Mouse (Mus musculus) heart, postnatal 0 days (tissue): Measurements from ENCODE around the gene Ttc39b. TPM values are rescaled to one million over a fixed set of nuclear protein-coding genes. Genes with fewer than 3 reads are reported as not detected.

Source experiments
- ATAC-seq: fragments of 200-750 bp; cut with Nextera tagmentation; 2 replicates; pipeline ENCODE4 v1.8.0; 2017; ENCODE audit warnings: low read depth, moderate number of reproducible peaks, moderate library complexity; ENCODE audit not compliant: insufficient read depth
- DNase-seq: peaks from one replicate; pipeline ENCODE4 v3.0.0-alpha.2; 2016; ENCODE audit warnings: low spot score
- H3K27ac ChIP-seq: fragments of 300-500 bp; sonication (generic); 2 replicates; pipeline ENCODE4 v1.5.1; 2014; ENCODE audit warnings: low read depth, mild to moderate bottlenecking
- H3K27me3 ChIP-seq: fragments of 300-500 bp; sonication (generic); 2 replicates; pipeline ENCODE4 v1.6.1; 2014; ENCODE audit warnings: low read length, mixed read lengths; ENCODE audit not compliant: control insufficient read depth, insufficient read depth
- H3K36me3 ChIP-seq: fragments of 300-500 bp; sonication (generic); replicated peaks from 2 replicates; pipeline ENCODE4 v1.6.1; 2014; ENCODE audit warnings: low read length, mixed read lengths; ENCODE audit not compliant: control insufficient read depth, insufficient read depth
- H3K4me1 ChIP-seq: fragments of 300-500 bp; sonication (generic); 2 replicates; pipeline ENCODE4 v1.6.1; 2014; ENCODE audit warnings: antibody characterized with exemption; ENCODE audit not compliant: control insufficient read depth, insufficient read depth
- H3K4me2 ChIP-seq: fragments of 300-500 bp; sonication (generic); 2 replicates; pipeline ENCODE4 v1.6.1; 2014; ENCODE audit warnings: low read depth, mild to moderate bottlenecking, low read length, moderate library complexity
- H3K4me3 ChIP-seq: fragments of 300-500 bp; sonication (generic); 2 replicates; pipeline ENCODE4 v1.5.1; 2014; ENCODE audit warnings: low read depth, low read length
- H3K9ac ChIP-seq: fragments of 300-500 bp; sonication (generic); replicated peaks from 2 replicates; pipeline ENCODE4 v1.6.1; 2014; ENCODE audit warnings: low read depth, low read length, mixed read lengths
- H3K9me3 ChIP-seq: fragments of 300-500 bp; sonication (generic); replicated peaks from 2 replicates; pipeline ENCODE4 v1.6.1; 2016; ENCODE audit warnings: low read length; ENCODE audit not compliant: control insufficient read depth
- CTCF ChIP-seq: IDR thresholded peaks from 2 replicates; pipeline ENCODE4 v1.5.1; 2016; ENCODE audit warnings: antibody characterized with exemption, control low read depth, low read depth
- EP300 ChIP-seq: IDR thresholded peaks from 2 replicates; pipeline ENCODE4 v1.6.1; 2016; ENCODE audit warnings: antibody characterized with exemption, low read depth
- WGBS: fragments of 180-500 bp; shearing (Covaris S2); extraction: QIAGEN DNeasy Blood & Tissue Kit; methylation state at CpG from one replicate; pipeline ENCODE4 v1.1.7; 2014; 5-methylcytosine and 5-hydroxymethylcytosine counted together
- polyA plus RNA-seq: library from polyadenylated mRNA; unstranded; fragments of >200 nt; fragmentation: Nextera tagmentation; extraction: Ambion mirVana; gene quantifications from 2 replicates; pipeline ENCODE4 v1.2.1, GENCODE M21; 2015
- total RNA-seq: library from RNA; depleted of rRNA; stranded (reverse); fragments of >200 nt; gene quantifications from 2 replicates; pipeline ENCODE4 v1.2.3, GENCODE M21; 2014; ENCODE audit warnings: low replicate concordance

The Ttc39b gene
- total and polyA plus RNA-seq, 2 experiments from 2014 or later, result 4.1 to 4.3 TPM

DNA sequence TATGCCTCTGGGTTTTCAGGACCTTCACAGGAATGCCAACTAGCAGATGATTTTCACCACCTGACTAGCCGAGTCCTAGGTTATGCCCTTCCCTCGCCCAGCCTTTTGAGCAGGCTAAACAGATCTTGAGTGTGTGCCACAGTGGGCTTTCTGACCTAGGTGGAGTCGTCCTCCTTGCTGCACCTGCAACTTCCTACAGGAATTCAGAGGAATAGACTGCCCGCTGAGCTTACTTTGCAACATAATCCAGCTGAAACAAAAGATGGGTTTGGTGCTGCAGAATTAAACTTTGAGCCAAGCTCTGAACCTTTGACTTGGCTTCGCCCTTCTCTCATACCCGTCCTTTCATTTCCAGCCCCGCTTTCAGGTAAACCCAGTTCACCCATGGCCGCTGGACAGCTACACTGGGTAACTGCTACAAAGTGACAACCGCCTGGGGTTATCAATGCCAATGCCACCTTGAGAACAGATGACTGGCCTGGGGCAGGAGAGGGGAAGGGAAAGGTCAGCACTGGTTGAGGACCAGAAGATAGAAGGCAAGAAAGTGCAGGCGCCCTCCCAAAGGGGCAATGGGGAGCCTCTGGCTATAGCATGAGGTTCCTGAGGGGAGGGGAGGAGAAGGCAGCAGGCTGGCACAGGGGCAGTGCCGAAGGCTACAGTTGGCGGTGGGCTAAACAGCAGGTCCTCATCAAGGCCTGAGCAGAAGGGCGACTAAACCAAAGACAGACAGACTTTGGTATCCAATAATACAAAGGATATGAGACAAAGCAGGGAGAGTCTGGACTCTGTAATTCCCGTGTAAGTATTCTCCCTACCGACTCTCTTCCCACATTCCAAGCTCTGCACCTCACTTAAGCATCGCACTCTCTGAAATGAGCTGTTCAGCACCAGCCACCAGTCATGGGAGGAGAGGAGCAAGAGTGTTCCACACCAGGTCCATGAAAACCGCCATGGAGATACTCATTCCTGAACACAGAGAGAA, 66.5 kb downstream of the Ttc39b start:
- no peak overlapping the region for H3K9ac ChIP-seq
- WGBS, result 78% methylated on average over 17 of the region's 17 CpGs
- H3K4me2 ChIP-seq, result no peak overlapping the region
- TF ChIP-seq EP300, result no peak
- TF ChIP-seq CTCF, result no peak
- no peak overlapping the region for H3K27ac ChIP-seq
- no peak overlapping the region for H3K4me3 ChIP-seq
- no peaks in the 10 kb centered on the region for H3K27me3 ChIP-seq
- DNase-seq (no peak), ATAC-seq (no peak)
- no peaks in the 10 kb centered on the region for H3K36me3 ChIP-seq
- H3K9me3 ChIP-seq, result no peaks in the 10 kb centered on the region
- no peaks in the 10 kb centered on the region for H3K4me1 ChIP-seq

DNA sequence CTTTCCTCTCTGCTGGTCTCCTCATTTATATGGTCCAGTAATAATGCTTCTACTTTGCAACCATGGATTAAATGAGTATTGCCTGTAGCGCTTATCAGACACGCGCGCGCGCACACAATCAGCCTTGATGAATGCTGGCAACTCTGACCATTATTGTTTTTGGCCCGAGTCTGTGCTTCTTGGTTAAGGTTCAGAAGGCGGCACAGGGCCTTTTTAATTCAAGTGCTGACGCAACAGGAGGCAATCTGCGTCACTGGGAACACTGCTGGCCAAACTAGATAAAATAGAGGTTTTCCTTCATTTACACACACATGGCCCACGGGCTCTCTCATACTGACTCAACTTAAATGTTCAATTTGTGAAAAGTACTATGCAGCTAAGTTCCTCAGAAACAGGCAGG, 67.3 kb downstream of the Ttc39b start:
- DNase-seq (no peak), ATAC-seq (0 out of 2 replicates have a peak, but pooled peaks have one; percentile 24)
- Histone ChIP-seq H3K4me3 (no peak overlapping the region), H3K4me1 (no peaks in the 10 kb centered on the region), H3K27ac (no peak overlapping the region), H3K4me2 (no peak overlapping the region), H3K9ac (no peak overlapping the region), H3K36me3 (no peaks in the 10 kb centered on the region), H3K27me3 (no peaks in the 10 kb centered on the region), H3K9me3 (no peaks in the 10 kb centered on the region)
- TF ChIP-seq EP300, result no peak
- TF ChIP-seq CTCF, result no peak
- WGBS, result 68% methylated on average over 11 of the region's 11 CpGs

DNA sequence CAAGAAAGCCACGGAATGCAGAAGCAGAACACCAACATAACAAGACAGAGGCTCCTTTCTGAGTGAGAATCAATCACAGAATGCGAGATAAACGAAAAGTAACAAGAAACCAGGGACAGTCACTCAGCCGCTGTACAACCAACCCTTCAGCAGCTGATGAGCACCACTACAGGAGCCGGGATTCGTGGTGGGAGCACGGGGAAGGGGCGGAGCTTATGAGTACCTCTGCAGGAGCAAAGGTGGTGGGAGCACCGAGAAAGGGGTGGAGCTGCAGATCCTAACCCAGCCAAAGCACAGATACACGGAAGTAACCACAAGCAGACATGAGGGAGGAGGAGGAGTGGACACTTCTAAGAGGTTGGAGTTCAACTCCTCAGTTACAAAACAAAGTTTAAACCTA, 69.1 kb downstream of the Ttc39b start:
- no peak for DNase-seq
- Histone ChIP-seq H3K27me3 (no peaks in the 10 kb centered on the region), H3K4me3 (no peak overlapping the region), H3K4me1 (no peaks in the 10 kb centered on the region), H3K27ac (no peak overlapping the region), H3K9ac (no peak overlapping the region), H3K4me2 (no peak overlapping the region), H3K9me3 (no peaks in the 10 kb centered on the region), H3K36me3 (no peaks in the 10 kb centered on the region)
- no peak for ATAC-seq
- WGBS, result 79% methylated on average over 10 of the region's 10 CpGs
- no peak for TF ChIP-seq CTCF
- no peak for TF ChIP-seq EP300

DNA sequence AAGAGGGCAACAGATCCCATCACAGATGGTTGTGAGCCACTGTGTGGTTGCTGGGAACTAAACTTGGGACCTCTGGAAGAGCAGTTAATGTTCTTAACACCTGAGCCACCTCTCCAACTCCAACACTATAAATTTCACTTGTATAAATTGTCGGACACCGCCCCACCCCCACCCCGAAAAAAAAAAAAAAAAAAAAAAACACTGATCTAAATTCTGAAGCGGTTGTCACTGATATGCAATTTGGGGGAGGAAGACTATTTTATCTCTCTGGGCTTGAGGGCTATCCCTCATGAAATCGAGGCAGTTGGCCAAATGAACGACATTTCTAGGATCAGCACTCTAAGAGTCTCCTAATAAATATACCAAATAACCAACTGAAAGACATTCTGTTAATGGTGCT, 70.4 kb downstream of the Ttc39b start:
- Histone ChIP-seq H3K36me3 (no peaks in the 10 kb centered on the region), H3K27me3 (no peaks in the 10 kb centered on the region), H3K9ac (no peak overlapping the region), H3K27ac (no peak overlapping the region), H3K4me2 (no peak overlapping the region), H3K4me3 (no peak overlapping the region), H3K9me3 (no peaks in the 10 kb centered on the region), H3K4me1 (no peaks in the 10 kb centered on the region)
- TF ChIP-seq CTCF, result no peak
- no peak for TF ChIP-seq EP300
- 84% methylated on average over 6 of the region's 6 CpGs for WGBS
- no peak for DNase-seq
- ATAC-seq, result no peak

DNA sequence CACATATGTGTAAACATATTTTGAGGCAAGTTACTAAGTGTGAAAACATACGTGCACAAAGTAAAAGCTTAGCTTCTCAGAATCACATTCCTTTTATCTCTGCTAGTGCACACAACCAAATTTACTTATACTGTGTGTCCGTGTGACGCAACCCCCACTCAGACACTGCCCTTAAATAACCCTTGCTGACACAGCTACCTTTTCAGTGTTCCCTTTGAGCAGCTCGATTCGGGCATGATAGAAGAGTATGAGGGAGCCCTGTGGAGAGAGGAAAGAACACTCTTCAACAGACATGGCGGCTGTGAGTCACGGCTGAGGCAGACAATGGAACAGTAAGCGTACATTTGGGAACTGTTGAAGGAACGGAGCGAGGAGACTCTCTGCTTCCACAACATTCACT, 80.3 kb downstream of the Ttc39b start:
- H3K9ac ChIP-seq, result no peak overlapping the region
- 88% methylated on average over 10 of the region's 10 CpGs for WGBS
- no peaks in the 10 kb centered on the region for H3K36me3 ChIP-seq
- no peaks in the 10 kb centered on the region for H3K9me3 ChIP-seq
- no peak overlapping the region for H3K27ac ChIP-seq
- H3K4me2 ChIP-seq, result no peak overlapping the region
- TF ChIP-seq CTCF, result no peak
- no peak for TF ChIP-seq EP300
- H3K4me3 ChIP-seq, result no peak overlapping the region
- no peaks in the 10 kb centered on the region for H3K4me1 ChIP-seq
- ATAC-seq (no peak), DNase-seq (no peak)
- no peaks in the 10 kb centered on the region for H3K27me3 ChIP-seq
